Mouse (Mus musculus) lung, postnatal 0 days (tissue): ENCODE measurements around the gene Guf1.

Source experiments
- CTCF ChIP-seq: IDR thresholded peaks from 2 replicates; pipeline ENCODE4 v1.5.1; 2016; ENCODE audit warnings: antibody characterized with exemption, mild to moderate bottlenecking
- EP300 ChIP-seq: IDR thresholded peaks from 2 replicates; pipeline ENCODE4 v1.6.1; 2016; ENCODE audit warnings: antibody characterized with exemption, mild to moderate bottlenecking, control low read depth

DNA sequence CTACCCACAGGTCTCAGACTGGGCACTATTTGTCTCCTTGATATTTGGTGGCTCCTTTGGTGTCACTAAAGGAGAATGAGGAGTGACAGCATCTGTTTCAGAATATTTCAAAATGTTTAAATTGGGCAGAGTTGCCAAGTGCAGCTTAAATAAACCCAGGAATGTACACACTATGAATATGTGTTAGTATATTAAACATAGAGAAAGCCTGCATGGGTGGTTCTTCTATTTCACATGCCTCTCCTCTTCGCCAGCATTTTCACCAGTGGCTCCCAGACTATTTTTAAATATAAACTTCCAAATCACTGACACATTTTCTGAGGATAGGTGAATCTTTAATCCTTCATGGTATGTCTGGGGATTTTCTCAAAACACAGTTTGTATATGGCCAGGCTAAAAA lies 64.2 kb downstream of the Guf1 start:
- TF ChIP-seq CTCF: no peak
- no peak for TF ChIP-seq EP300
